Mouse (Mus musculus) lung, postnatal 0 days (tissue): Measurements from ENCODE around the gene Dhx35. TPM values are rescaled to one million over a fixed set of nuclear protein-coding genes. Genes with fewer than 3 reads are reported as not detected.
A peak's percentile ranks its signal among the peaks of the same experiment; 100 is the strongest.

Experiments
- ATAC-seq: fragments of 200-750 bp; cut with Nextera tagmentation; 2 replicates; pipeline ENCODE4 v1.8.0; 2017; ENCODE audit warnings: moderate library complexity
- DNase-seq: peaks from one replicate; pipeline ENCODE4 v3.0.0-alpha.2; 2016; ENCODE audit warnings: low spot score
- H3K27ac ChIP-seq: fragments of 300-500 bp; sonication (generic); 2 replicates; pipeline ENCODE4 v1.5.1; 2014; ENCODE audit warnings: antibody characterized with exemption, mild to moderate bottlenecking, low read length, mixed read lengths
- H3K27me3 ChIP-seq: fragments of 300-500 bp; sonication (generic); replicated peaks from 2 replicates; pipeline ENCODE4 v1.6.1; 2014; ENCODE audit warnings: low read length, mixed read lengths; ENCODE audit not compliant: insufficient read depth
- H3K36me3 ChIP-seq: fragments of 300-500 bp; sonication (generic); 2 replicates; pipeline ENCODE4 v1.6.1; 2014; ENCODE audit warnings: low read length, mixed read lengths; ENCODE audit not compliant: insufficient read depth
- H3K4me1 ChIP-seq: fragments of 300-500 bp; sonication (generic); 2 replicates; pipeline ENCODE4 v1.6.1; 2014; ENCODE audit warnings: antibody characterized with exemption, low read depth, low read length, mixed read lengths; ENCODE audit not compliant: insufficient read depth
- H3K4me2 ChIP-seq: fragments of 300-500 bp; sonication (generic); replicated peaks from 2 replicates; pipeline ENCODE4 v1.6.1; 2014; ENCODE audit warnings: low read depth, mild to moderate bottlenecking, low read length, moderate library complexity, mixed read lengths
- H3K4me3 ChIP-seq: fragments of 300-500 bp; sonication (generic); 2 replicates; pipeline ENCODE4 v1.5.1; 2014; ENCODE audit warnings: low read depth, low read length
- H3K9ac ChIP-seq: fragments of 300-500 bp; sonication (generic); replicated peaks from 2 replicates; pipeline ENCODE4 v1.6.1; 2014; ENCODE audit warnings: low read depth, mild to moderate bottlenecking
- H3K9me3 ChIP-seq: fragments of 300-500 bp; sonication (generic); 2 replicates; pipeline ENCODE4 v1.6.1; 2016; ENCODE audit warnings: low read length, mixed read lengths
- CTCF ChIP-seq: IDR thresholded peaks from 2 replicates; pipeline ENCODE4 v1.5.1; 2016; ENCODE audit warnings: antibody characterized with exemption, mild to moderate bottlenecking
- EP300 ChIP-seq: IDR thresholded peaks from 2 replicates; pipeline ENCODE4 v1.6.1; 2016; ENCODE audit warnings: antibody characterized with exemption, mild to moderate bottlenecking, control low read depth
- WGBS: fragments of 180-500 bp; shearing (Covaris S2); extraction: QIAGEN DNeasy Blood & Tissue Kit; methylation state at CpG from one replicate; pipeline ENCODE4 v1.1.7; 2014; 5-methylcytosine and 5-hydroxymethylcytosine counted together
- polyA plus RNA-seq: library from polyadenylated mRNA; unstranded; fragments of >200 nt; fragmentation: Nextera tagmentation; extraction: Ambion mirVana; gene quantifications from 2 replicates; pipeline ENCODE4 v1.2.1, GENCODE M21; 2015

Dhx35 gene
- polyA plus RNA-seq, 1 experiment from 2014 or later: 6.4 TPM

- Histone ChIP-seq H3K36me3 (no peaks in the 10 kb centered on the region; the same call in 1 of the 2 replicates), H3K9ac (no peak overlapping the region), H3K4me2 (no peak overlapping the region), H3K27ac (no peak overlapping the region), H3K27me3 (no peaks in the 10 kb centered on the region), H3K9me3 (no peaks in the 10 kb centered on the region), H3K4me1 (no peaks in the 10 kb centered on the region), H3K4me3 (no peak overlapping the region)
- DNase-seq: no peak
- TF ChIP-seq EP300 (no peak), CTCF (no peak)
- no peak for ATAC-seq
- 76% methylated on average over 2 of the region's 2 CpGs for WGBS
Measured at GRCm38 (mm10) chr2:158846208-158846607, 51.6 kb downstream of the Dhx35 start.

GRCm38 (mm10) chr2:158847991-158848390 lies 53.4 kb downstream of the Dhx35 start:
- WGBS: 86% methylated on average over 3 of the region's 3 CpGs
- DNase-seq (no peak), ATAC-seq (no peak)
- H3K9ac ChIP-seq: no peak overlapping the region
- no peaks in the 10 kb centered on the region for H3K9me3 ChIP-seq
- TF ChIP-seq CTCF: no peak
- no peak for TF ChIP-seq EP300
- H3K4me3 ChIP-seq: no peak overlapping the region
- H3K27me3 ChIP-seq: no peaks in the 10 kb centered on the region
- H3K4me1 ChIP-seq: no peaks in the 10 kb centered on the region
- H3K36me3 ChIP-seq: no peaks in the 10 kb centered on the region; the same call in 1 of the 2 replicates
- no peak overlapping the region for H3K27ac ChIP-seq
- H3K4me2 ChIP-seq: no peak overlapping the region

- Histone ChIP-seq H3K27ac (no peak overlapping the region), H3K9me3 (no peaks in the 10 kb centered on the region), H3K27me3 (no peaks in the 10 kb centered on the region), H3K9ac (no peak overlapping the region), H3K4me2 (no peak overlapping the region), H3K4me1 (no peaks in the 10 kb centered on the region), H3K36me3 (no peaks in the 10 kb centered on the region; the same call in 1 of the 2 replicates), H3K4me3 (no peak overlapping the region)
- DNase-seq (no peak), ATAC-seq (no peak)
- TF ChIP-seq EP300: no peak
- no peak for TF ChIP-seq CTCF
- 71% methylated on average over 9 of the region's 9 CpGs for WGBS
Measured at GRCm38 (mm10) chr2:158849416-158849815, 54.8 kb downstream of the Dhx35 start.

- H3K9me3 ChIP-seq: no peaks in the 10 kb centered on the region
- 33% methylated on average over 2 of the region's 2 CpGs for WGBS
- TF ChIP-seq CTCF (peak; percentile 69), EP300 (no peak)
- no peaks in the 10 kb centered on the region for H3K36me3 ChIP-seq
- H3K27me3 ChIP-seq: no peaks in the 10 kb centered on the region
- DNase-seq (peak; percentile 27), ATAC-seq (no peak)
- H3K4me2 ChIP-seq: no peak overlapping the region
- no peak overlapping the region for H3K4me3 ChIP-seq
- no peak overlapping the region for H3K27ac ChIP-seq
- no peaks in the 10 kb centered on the region for H3K4me1 ChIP-seq
- no peak overlapping the region for H3K9ac ChIP-seq
Measured at GRCm38 (mm10) chr2:158852579-158852978, 58.0 kb downstream of the Dhx35 start.

GRCm38 (mm10) chr2:158856896-158857499 lies 62.4 kb downstream of the Dhx35 start:
- H3K27me3 ChIP-seq: no peaks in the 10 kb centered on the region
- H3K9ac ChIP-seq: no peak overlapping the region
- no peak overlapping the region for H3K4me3 ChIP-seq
- H3K4me1 ChIP-seq: no peaks in the 10 kb centered on the region
- ATAC-seq (no peak), DNase-seq (no peak)
- H3K36me3 ChIP-seq: no peaks in the 10 kb centered on the region
- WGBS: 87% methylated on average over 10 of the region's 10 CpGs
- H3K4me2 ChIP-seq: no peak overlapping the region
- H3K27ac ChIP-seq: no peak overlapping the region
- TF ChIP-seq EP300 (no peak), CTCF (no peak)
- H3K9me3 ChIP-seq: no peaks in the 10 kb centered on the region

- TF ChIP-seq EP300 (no peak), CTCF (no peak)
- Histone ChIP-seq H3K4me2 (no peak overlapping the region), H3K36me3 (no peaks in the 10 kb centered on the region), H3K9me3 (no peaks in the 10 kb centered on the region), H3K27me3 (no peaks in the 10 kb centered on the region), H3K4me3 (no peak overlapping the region), H3K27ac (no peak overlapping the region), H3K4me1 (no peaks in the 10 kb centered on the region), H3K9ac (no peak overlapping the region)
- no peak for ATAC-seq
- 85% methylated on average over 15 of the region's 15 CpGs for WGBS
- DNase-seq: no peak
Measured at GRCm38 (mm10) chr2:158857579-158857978, 63.0 kb downstream of the Dhx35 start.

GRCm38 (mm10) chr2:158861115-158861514 lies 66.5 kb downstream of the Dhx35 start:
- Histone ChIP-seq H3K9ac (no peak overlapping the region), H3K4me3 (no peak overlapping the region), H3K4me1 (no peaks in the 10 kb centered on the region), H3K27me3 (no peaks in the 10 kb centered on the region), H3K36me3 (no peaks in the 10 kb centered on the region), H3K4me2 (no peak overlapping the region), H3K27ac (no peak overlapping the region), H3K9me3 (no peaks in the 10 kb centered on the region)
- TF ChIP-seq CTCF: no peak
- no peak for TF ChIP-seq EP300
- 57% methylated on average over 2 of the region's 2 CpGs for WGBS
- DNase-seq (no peak), ATAC-seq (no peak)
